Mouse (Mus musculus) liver, embryonic 16.5 days (tissue): Measurements from ENCODE around the gene Brd4. TPM values are rescaled to one million over a fixed set of nuclear protein-coding genes. Genes with fewer than 3 reads are reported as not detected.

Experiments used
- ATAC-seq: fragments of 200-750 bp; cut with Nextera tagmentation; 2 replicates; pipeline ENCODE4 v1.8.0; 2017; ENCODE audit warnings: low read depth, mild to moderate bottlenecking, moderate number of reproducible peaks, moderate library complexity
- H3K27ac ChIP-seq: fragments of 300-500 bp; sonication (generic); 2 replicates; pipeline ENCODE4 v1.5.1; 2014; ENCODE audit warnings: mild to moderate bottlenecking, low read length
- H3K27me3 ChIP-seq: fragments of 300-500 bp; sonication (generic); 2 replicates; pipeline ENCODE4 v1.6.1; 2014; ENCODE audit warnings: low read depth, low read length, mixed read lengths; ENCODE audit not compliant: control insufficient read depth, insufficient read depth
- H3K36me3 ChIP-seq: fragments of 300-500 bp; sonication (generic); 2 replicates; pipeline ENCODE4 v1.6.1; 2014; ENCODE audit warnings: mild to moderate bottlenecking; ENCODE audit not compliant: control insufficient read depth, insufficient read depth
- H3K4me1 ChIP-seq: fragments of 300-500 bp; sonication (generic); 2 replicates; pipeline ENCODE4 v1.6.1; 2014; ENCODE audit warnings: low read depth, low read length, mixed read lengths; ENCODE audit not compliant: control insufficient read depth
- H3K4me2 ChIP-seq: fragments of 300-500 bp; sonication (generic); 2 replicates; pipeline ENCODE4 v1.6.1; 2014; ENCODE audit warnings: low read depth, low read length, mixed read lengths
- H3K4me3 ChIP-seq: fragments of 300-500 bp; sonication (generic); 2 replicates; pipeline ENCODE4 v1.5.1; 2014; ENCODE audit warnings: low read depth, mild to moderate bottlenecking, low read length
- H3K9ac ChIP-seq: fragments of 300-500 bp; sonication (generic); 2 replicates; pipeline ENCODE4 v1.6.1; 2014; ENCODE audit warnings: low read depth, low read length
- H3K9me3 ChIP-seq: fragments of 300-500 bp; sonication (generic); replicated peaks from 2 replicates; pipeline ENCODE4 v1.6.1; 2016; ENCODE audit warnings: low read length; ENCODE audit not compliant: control insufficient read depth
- WGBS: fragments of 180-500 bp; shearing (Covaris S2); extraction: QIAGEN DNeasy Blood & Tissue Kit; methylation state at CpG from one replicate; pipeline ENCODE4 v1.1.7; 2014; ENCODE audit not compliant: insufficient replicate concordance; 5-methylcytosine and 5-hydroxymethylcytosine counted together
- polyA plus RNA-seq: library from polyadenylated mRNA; unstranded; fragments of >200 nt; fragmentation: Nextera tagmentation; extraction: Ambion mirVana; gene quantifications from 2 replicates; pipeline ENCODE4 v1.2.1, GENCODE M21; 2015

Brd4 gene
- 28.3 and 36.0 TPM in 2 replicates for polyA plus RNA-seq

DNA sequence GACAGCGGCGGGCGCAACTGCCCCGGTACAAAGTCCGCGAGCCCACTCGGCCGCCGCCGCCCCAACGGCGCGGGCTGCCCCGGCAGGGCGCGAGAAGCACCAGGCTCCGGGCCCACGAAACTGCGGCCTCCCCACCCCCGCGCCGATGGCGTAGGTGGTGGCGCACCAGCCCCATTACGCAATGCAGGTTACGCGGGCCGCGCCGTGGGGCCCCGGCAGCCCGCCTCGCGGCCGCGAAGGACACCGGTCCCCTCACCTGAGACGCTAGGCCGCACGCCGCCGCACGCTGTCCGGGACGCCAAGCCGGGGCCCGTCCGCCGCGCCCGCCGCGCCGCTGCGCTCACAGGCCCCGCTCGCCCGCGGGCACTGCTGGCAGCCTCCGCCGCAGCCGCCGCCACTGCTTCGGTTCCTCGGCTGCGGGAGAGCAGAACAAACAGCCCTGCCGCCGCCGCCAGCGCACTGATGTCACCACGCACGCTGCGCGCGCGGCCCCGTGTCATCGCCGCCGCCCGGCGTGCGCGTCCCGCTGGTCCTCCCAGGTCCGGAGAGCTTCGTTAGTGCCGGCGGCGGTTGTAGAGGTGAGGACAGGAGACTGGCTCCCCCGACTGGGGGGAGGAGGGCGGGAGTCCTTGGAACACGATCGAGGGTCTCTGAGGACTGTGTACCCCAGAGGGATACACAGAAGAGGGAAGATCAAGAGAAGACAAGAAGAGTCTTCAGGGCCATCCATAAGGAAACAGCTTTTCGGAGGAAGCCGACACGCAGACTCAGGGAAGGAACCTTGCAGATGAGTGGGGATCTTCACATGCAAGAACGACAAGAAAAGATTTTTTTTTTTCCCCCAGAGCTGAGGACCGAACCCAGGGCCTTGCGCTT is at the start of gene Brd4:
Gene Brd4, minus strand, starts transcription at position 461 of the 876 bp plus-strand sequence.
- Histone ChIP-seq H3K4me2 (peak within 1 kb of the TSS; percentile 85), H3K27me3 (no peaks in the 10 kb centered on the region), H3K4me1 (peaks cover 29% of the 10 kb centered on the region), H3K27ac (peak within 1 kb of the TSS; percentile 100), H3K4me3 (peak within 1 kb of the TSS; percentile 65), H3K9me3 (no peaks in the 10 kb centered on the region), H3K36me3 (no peaks in the 10 kb centered on the region), H3K9ac (peak within 1 kb of the TSS; percentile 100)
- peak; percentile 91 for ATAC-seq
- under 1% methylated on average over 99 of the region's 100 CpGs for WGBS

DNA sequence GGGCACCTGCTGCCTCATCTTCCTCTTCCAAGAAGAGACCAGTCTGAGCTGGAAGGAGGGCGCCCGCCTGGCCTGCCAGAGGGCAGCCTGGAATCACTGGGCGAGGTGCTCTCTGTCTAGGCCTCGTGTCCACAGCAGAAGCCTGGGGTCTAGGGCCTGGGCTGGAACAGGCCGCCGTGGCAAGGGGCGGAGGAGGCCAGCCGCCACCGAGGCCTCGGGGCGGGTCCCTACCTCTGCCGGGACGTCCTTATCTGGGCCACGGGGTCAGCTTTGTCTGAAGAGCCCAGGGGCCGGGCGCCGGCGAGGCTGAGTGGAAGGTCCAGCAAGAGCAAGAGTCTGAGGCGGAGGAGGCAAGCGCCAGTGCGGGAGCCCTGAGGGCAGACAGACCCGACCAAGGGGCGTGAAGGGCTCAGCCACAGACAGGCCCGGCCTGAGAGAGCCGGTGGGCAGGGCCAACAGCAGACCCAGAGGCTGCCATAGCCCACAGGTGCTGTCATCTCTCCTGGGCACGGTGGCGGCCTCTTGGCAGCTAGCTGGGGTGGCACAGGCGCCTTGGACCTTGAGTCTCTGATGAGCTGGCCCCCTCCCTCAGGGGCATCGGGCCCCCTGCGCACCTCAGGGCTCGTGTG is 49.3 kb upstream of the Brd4 start:
- WGBS, result 69% methylated on average over 31 of the region's 31 CpGs

DNA sequence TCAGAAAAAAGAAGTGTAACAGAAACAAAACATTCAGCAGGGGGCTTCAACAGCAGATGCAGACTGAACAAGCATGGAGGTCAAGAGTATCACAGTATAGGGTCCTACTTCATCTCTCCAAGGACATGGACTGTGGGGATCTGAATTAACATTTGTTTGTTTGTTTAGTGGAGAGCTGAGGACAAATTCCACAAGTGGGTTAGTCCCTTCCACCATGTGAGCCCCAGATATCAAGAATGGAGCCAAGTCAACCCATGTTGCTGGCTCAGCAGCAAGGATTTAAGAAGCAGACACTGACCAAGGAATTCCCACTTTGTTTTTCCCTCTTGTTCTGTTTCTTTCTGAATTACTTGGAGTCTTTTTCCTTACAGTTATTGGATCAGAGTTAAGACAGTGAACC is 43.0 kb upstream of the Brd4 start:
- H3K4me2 ChIP-seq, result no peak overlapping the region
- peaks cover 34% of the 10 kb centered on the region for H3K36me3 ChIP-seq
- H3K27me3 ChIP-seq, result no peaks in the 10 kb centered on the region
- no peak overlapping the region for H3K9ac ChIP-seq
- H3K27ac ChIP-seq, result no peak overlapping the region
- no peak for ATAC-seq
- H3K9me3 ChIP-seq, result no peaks in the 10 kb centered on the region
- no peak overlapping the region for H3K4me3 ChIP-seq
- H3K4me1 ChIP-seq, result peaks cover 6% of the 10 kb centered on the region

More for the DNA sequence above, 49.3 kb upstream of the Brd4 start:
- no peaks in the 10 kb centered on the region for H3K9me3 ChIP-seq
- no peak overlapping the region for H3K4me3 ChIP-seq
- H3K4me1 ChIP-seq, result no peaks in the 10 kb centered on the region
- H3K27ac ChIP-seq, result no peak overlapping the region
- H3K27me3 ChIP-seq, result no peaks in the 10 kb centered on the region
- no peak overlapping the region for H3K4me2 ChIP-seq
- peaks cover 68% of the 10 kb centered on the region for H3K36me3 ChIP-seq
- ATAC-seq, result no peak
- H3K9ac ChIP-seq, result no peak overlapping the region

DNA sequence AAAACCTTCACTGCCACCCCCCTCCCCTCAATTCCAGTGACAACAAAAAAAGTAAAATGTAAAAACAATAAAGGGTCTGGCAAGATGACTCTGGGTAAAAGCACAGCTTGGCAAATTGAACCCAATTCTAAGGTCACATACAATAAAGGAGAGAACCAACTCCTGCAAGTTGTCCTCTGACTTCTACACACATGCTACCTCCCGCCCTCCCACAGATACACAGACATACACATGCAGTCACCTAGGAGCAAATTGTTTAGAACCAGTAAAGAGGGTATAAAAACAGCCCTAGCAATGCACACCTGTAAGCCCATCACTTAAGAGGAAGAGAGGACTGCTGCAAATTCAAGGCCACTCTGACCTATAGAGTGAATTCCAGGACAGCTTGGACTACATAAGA is 38.3 kb upstream of the Brd4 start:
- Histone ChIP-seq H3K4me1 (peaks cover 29% of the 10 kb centered on the region), H3K36me3 (peaks cover 12% of the 10 kb centered on the region), H3K27ac (no peak overlapping the region), H3K27me3 (no peaks in the 10 kb centered on the region), H3K4me2 (peak overlapping the region; percentile 96; the same call in 1 of the 2 replicates), H3K9ac (no peak overlapping the region), H3K9me3 (no peaks in the 10 kb centered on the region), H3K4me3 (no peak overlapping the region)
- 77% methylated on average over 1 of the region's 1 CpGs for WGBS
- ATAC-seq, result no peak

DNA sequence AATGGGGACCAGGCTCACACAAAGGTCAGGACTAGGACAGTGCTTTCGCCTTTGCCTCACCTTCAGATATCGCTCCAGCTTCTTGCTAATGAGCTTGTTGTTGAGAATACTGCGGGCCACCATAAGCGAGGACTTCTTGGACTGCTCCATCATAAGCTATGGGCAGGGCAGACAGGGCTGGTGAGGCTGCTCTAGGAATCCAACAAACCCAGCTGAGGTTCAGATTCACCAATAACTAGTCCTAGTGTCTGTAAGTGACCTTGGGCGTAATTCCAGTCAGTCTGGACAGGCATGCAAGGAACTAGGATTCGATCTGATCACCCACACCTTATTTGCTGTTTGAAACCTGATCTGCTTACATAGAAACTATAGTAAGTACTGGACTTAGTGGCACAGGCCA is 37.3 kb upstream of the Brd4 start:
- Histone ChIP-seq H3K27ac (peak overlapping the region; percentile 95), H3K27me3 (no peaks in the 10 kb centered on the region), H3K9ac (peak overlapping the region; percentile 88), H3K9me3 (no peaks in the 10 kb centered on the region), H3K4me3 (peak overlapping the region; percentile 84), H3K4me1 (peaks cover 29% of the 10 kb centered on the region), H3K4me2 (peak overlapping the region; percentile 96), H3K36me3 (peaks cover 21% of the 10 kb centered on the region)
- ATAC-seq, result no peak
- WGBS, result 21% methylated on average over 6 of the region's 6 CpGs

DNA sequence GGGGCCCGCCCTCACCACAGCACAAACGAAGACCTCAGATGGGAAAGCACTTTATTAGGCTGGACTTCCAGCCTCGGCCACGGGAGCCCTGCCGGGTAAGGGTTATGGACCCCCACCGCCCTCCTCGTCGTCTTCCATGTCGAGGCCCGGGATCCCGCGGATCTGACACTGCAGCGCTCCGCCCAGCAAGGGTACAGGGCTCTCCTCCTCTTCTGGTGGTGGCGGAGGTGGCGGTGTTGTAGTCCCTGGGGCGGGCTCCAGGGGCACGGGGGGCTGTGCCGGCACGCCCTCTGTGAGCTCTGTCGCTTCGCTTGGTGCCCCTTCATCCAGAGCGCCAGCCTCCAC is 36.8 kb upstream of the Brd4 start:
- ATAC-seq, result peak; percentile 57
- no peaks in the 10 kb centered on the region for H3K9me3 ChIP-seq
- 0% methylated on average over 23 of the region's 23 CpGs for WGBS
- H3K27me3 ChIP-seq, result no peaks in the 10 kb centered on the region
- H3K4me3 ChIP-seq, result peak overlapping the region; percentile 84
- H3K36me3 ChIP-seq, result peaks cover 26% of the 10 kb centered on the region
- H3K4me2 ChIP-seq, result peak overlapping the region; percentile 96
- H3K4me1 ChIP-seq, result peaks cover 29% of the 10 kb centered on the region
- H3K27ac ChIP-seq, result peak overlapping the region; percentile 95
- peak overlapping the region; percentile 88 for H3K9ac ChIP-seq

DNA sequence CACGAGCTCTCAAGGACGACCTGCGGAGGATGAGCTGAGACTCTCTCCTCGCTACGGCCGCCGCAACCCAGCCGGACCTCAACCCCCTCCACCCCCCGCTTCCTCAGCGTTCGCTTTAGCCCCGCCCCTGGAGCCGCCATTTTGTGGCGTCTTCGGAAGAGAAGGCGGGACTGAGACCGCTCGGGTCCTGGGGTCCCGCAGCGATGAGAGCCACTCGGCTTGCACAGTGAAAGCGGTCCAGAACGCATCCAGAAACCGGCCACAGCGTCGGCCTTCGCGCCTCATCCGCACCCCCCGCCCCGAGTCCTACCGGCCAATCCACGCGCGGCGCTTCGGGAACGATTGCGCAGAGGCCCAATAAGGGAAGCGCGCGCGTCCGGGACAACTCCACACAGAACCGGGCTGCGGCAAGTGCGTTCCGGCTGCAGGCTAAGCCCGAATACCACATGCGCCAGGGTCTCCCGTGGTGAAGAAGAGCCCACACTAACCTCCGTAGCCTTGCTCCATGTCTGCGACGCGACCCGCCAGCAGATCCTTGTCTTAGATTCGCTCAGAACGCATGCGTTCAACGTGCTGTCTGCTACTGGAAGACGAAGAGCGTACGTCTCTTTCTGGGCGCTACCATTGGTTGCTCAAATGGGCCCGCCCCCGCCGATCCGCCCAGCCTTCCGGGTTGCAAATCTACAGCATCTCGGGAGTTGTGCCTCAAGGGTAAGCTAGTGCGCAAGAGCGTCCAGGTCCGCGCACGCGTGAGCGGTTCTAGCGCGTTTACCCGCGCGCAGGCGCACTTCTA is 36.3 kb upstream of the Brd4 start, which contains the start of gene Akap8:
Gene Akap8, minus strand, starts transcription at position 642 of the 793 bp plus-strand sequence.
- ATAC-seq, result peak; percentile 97
- Histone ChIP-seq H3K36me3 (peaks cover 29% of the 10 kb centered on the region), H3K4me3 (peak within 1 kb of the TSS; percentile 84), H3K4me1 (peaks cover 29% of the 10 kb centered on the region), H3K9ac (peak within 1 kb of the TSS; percentile 88), H3K4me2 (peak within 1 kb of the TSS; percentile 96), H3K27me3 (no peaks in the 10 kb centered on the region), H3K9me3 (no peaks in the 10 kb centered on the region), H3K27ac (peak within 1 kb of the TSS; percentile 95)
- under 1% methylated on average over 82 of the region's 83 CpGs for WGBS

DNA sequence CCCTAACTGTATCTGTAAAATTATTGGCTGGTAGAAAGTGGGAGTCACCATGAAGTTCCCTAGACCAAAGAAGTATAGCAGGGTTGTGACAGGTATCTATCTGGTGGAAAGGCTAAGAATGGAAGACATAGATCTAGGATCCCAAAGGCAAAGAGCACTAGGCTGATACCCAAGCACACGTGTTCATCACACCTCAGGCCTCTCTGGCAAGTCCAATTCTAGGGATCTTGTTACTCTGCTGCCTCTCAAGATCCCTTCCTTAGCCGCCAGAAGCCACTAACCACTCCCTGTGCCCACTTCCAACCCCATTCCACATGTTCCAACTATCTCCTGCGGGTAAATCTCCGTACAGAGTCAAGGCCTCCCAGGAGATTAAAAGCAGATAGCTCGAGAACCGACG is 35.4 kb upstream of the Brd4 start:
- Histone ChIP-seq H3K4me3 (peak overlapping the region; percentile 84), H3K4me1 (peaks cover 29% of the 10 kb centered on the region), H3K4me2 (peak overlapping the region; percentile 96), H3K9me3 (no peaks in the 10 kb centered on the region), H3K9ac (peak overlapping the region; percentile 88), H3K27ac (peak overlapping the region; percentile 85), H3K27me3 (no peaks in the 10 kb centered on the region), H3K36me3 (peaks cover 35% of the 10 kb centered on the region)
- no peak for ATAC-seq
- WGBS, result under 1% methylated on average over 7 of the region's 7 CpGs
